Mouse (Mus musculus) C2C12 (cell line): Measurements from ENCODE around the gene Rhbdf2. TPM values are rescaled to one million over a fixed set of nuclear protein-coding genes. Genes with fewer than 3 reads are reported as not detected.
"Not testable (repeated sequence)": the region's sequence is repeated elsewhere in the genome, so short reads cannot be mapped to it uniquely, and the experiment has no call there.

Experiments
- H3K27me3 ChIP-seq: one replicate; pipeline ENCODE4 v1.6.1; 2011; ENCODE audit not compliant: control insufficient read depth, insufficient read depth, insufficient read length
- H3K36me3 ChIP-seq: one replicate; pipeline ENCODE4 v1.6.1; 2011; ENCODE audit not compliant: control insufficient read depth, insufficient read depth
- H3K4me3 ChIP-seq: one replicate; pipeline ENCODE4 v1.5.1; 2011; ENCODE audit warnings: mild to moderate bottlenecking, control low read depth; ENCODE audit not compliant: poor library complexity, insufficient read depth, severe bottlenecking
- H3K79me2 ChIP-seq: one replicate; pipeline ENCODE4 v1.6.1; 2011; ENCODE audit not compliant: control insufficient read depth, insufficient read depth
- H3K79me3 ChIP-seq: one replicate; pipeline ENCODE4 v1.6.1; 2011; ENCODE audit warnings: low read depth, control low read depth
- H3ac ChIP-seq: one replicate; pipeline ENCODE3; 2011; ENCODE audit warnings: low read depth; ENCODE audit not compliant: control insufficient read depth, insufficient read length
- CEBPB ChIP-seq: IDR thresholded peaks from one replicate; pipeline ENCODE4 v1.6.1; 2011; ENCODE audit warnings: low read depth, mild to moderate bottlenecking, control low read depth, moderate library complexity
- CTCF ChIP-seq: IDR thresholded peaks from one replicate; pipeline ENCODE4 v1.5.1; 2011; ENCODE audit not compliant: control insufficient read depth, insufficient read depth, insufficient read length
- FOSL1 ChIP-seq: IDR thresholded peaks from one replicate; pipeline ENCODE4 v1.8.0; 2011; ENCODE audit warnings: mild to moderate bottlenecking, low read length; ENCODE audit not compliant: poor library complexity, insufficient read depth, severe bottlenecking
- MAX ChIP-seq: IDR thresholded peaks from one replicate; pipeline ENCODE4 v1.6.1; 2011; ENCODE audit warnings: mild to moderate bottlenecking, control low read depth
- MYOD1 ChIP-seq: IDR thresholded peaks from one replicate; pipeline ENCODE4 v1.6.1; 2011; ENCODE audit warnings: low read depth; ENCODE audit not compliant: control insufficient read depth, insufficient read length
- MYOG ChIP-seq: IDR thresholded peaks from one replicate; pipeline ENCODE4 v1.6.1; 2011; ENCODE audit not compliant: control insufficient read depth, insufficient read length; ENCODE audit errors: extremely low read depth
- USF1 ChIP-seq: IDR thresholded peaks from one replicate; pipeline ENCODE4 v1.6.1; 2011; ENCODE audit warnings: low read depth, mild to moderate bottlenecking, control low read depth, moderate library complexity
- polyA plus RNA-seq: library from polyadenylated mRNA; unstranded; fragments of >200 nt; fragmentation: generic; extraction: Trizol; gene quantifications from one replicate; pipeline ENCODE4 v1.2.1, GENCODE M21; 2012; ENCODE audit warnings: missing spikeins

Rhbdf2 gene
- polyA plus RNA-seq, 1 experiment: 1.9 TPM

GRCm38 (mm10) chr11:116642681-116643578 lies 16.1 kb upstream of the Rhbdf2 start:
- H3K4me3 ChIP-seq: no peak overlapping the region

GRCm38 (mm10) chr11:116641731-116642130 lies 14.9 kb upstream of the Rhbdf2 start:
- Histone ChIP-seq H3K36me3 (no peaks in the 10 kb centered on the region), H3K27me3 (no peaks in the 10 kb centered on the region), H3K79me2 (no peaks in the 10 kb centered on the region), H3ac (no peak overlapping the region), H3K79me3 (no peaks in the 10 kb centered on the region), H3K4me3 (no peak overlapping the region)
- TF ChIP-seq CTCF: no peak

More at GRCm38 (mm10) chr11:116642681-116643578, 16.1 kb upstream of the Rhbdf2 start:
- Histone ChIP-seq H3K36me3 (no peaks in the 10 kb centered on the region), H3ac (no peak overlapping the region), H3K27me3 (no peaks in the 10 kb centered on the region), H3K79me2 (no peaks in the 10 kb centered on the region), H3K79me3 (no peaks in the 10 kb centered on the region)
- TF ChIP-seq CTCF (peak; percentile 63), MAX (no peak)

GRCm38 (mm10) chr11:116641168-116641567 lies 14.3 kb upstream of the Rhbdf2 start:
- peak; percentile 21 for TF ChIP-seq CTCF
- no peak for TF ChIP-seq MYOD1
- H3ac ChIP-seq: no peak overlapping the region
- H3K79me2 ChIP-seq: no peaks in the 10 kb centered on the region
- no peaks in the 10 kb centered on the region for H3K79me3 ChIP-seq
- no peaks in the 10 kb centered on the region for H3K27me3 ChIP-seq
- no peaks in the 10 kb centered on the region for H3K36me3 ChIP-seq
- H3K4me3 ChIP-seq: no peak overlapping the region

- not testable (repeated sequence) for H3ac ChIP-seq, H3K4me3 ChIP-seq, H3K36me3 ChIP-seq, H3K79me2 ChIP-seq, H3K79me3 ChIP-seq, H3K27me3 ChIP-seq
These were observed 9.8 kb upstream of the Rhbdf2 start for GRCm38 (mm10) chr11:116636607-116637006.

- H3K79me3 ChIP-seq: no peaks in the 10 kb centered on the region
- no peak overlapping the region for H3ac ChIP-seq
- TF ChIP-seq FOSL1: no peak
- no peak for TF ChIP-seq MAX
- no peak for TF ChIP-seq CTCF
- TF ChIP-seq CEBPB: no peak
- TF ChIP-seq MYOG: no peak
- TF ChIP-seq USF1: no peak
- TF ChIP-seq MYOD1: no peak
- H3K4me3 ChIP-seq: no peak overlapping the region
- no peaks in the 10 kb centered on the region for H3K36me3 ChIP-seq
- H3K27me3 ChIP-seq: no peaks in the 10 kb centered on the region
- no peaks in the 10 kb centered on the region for H3K79me2 ChIP-seq
These were observed 6.1 kb upstream of the Rhbdf2 start for GRCm38 (mm10) chr11:116632962-116633361.

- H3K4me3 ChIP-seq: no peak overlapping the region
- no peaks in the 10 kb centered on the region for H3K27me3 ChIP-seq
- H3K79me3 ChIP-seq: no peaks in the 10 kb centered on the region
- H3K36me3 ChIP-seq: no peaks in the 10 kb centered on the region
- H3ac ChIP-seq: no peak overlapping the region
- no peak for TF ChIP-seq FOSL1
- no peak for TF ChIP-seq MAX
- no peak for TF ChIP-seq MYOG
- TF ChIP-seq USF1: no peak
- no peak for TF ChIP-seq MYOD1
- no peak for TF ChIP-seq CEBPB
- no peak for TF ChIP-seq CTCF
- H3K79me2 ChIP-seq: no peaks in the 10 kb centered on the region
These were observed 3.5 kb upstream of the Rhbdf2 start for GRCm38 (mm10) chr11:116630171-116630965.
